Mouse (Mus musculus) 3T3-L1 (cell line): Measurements from ENCODE around the gene Rft1.

Experiments used
- DNase-seq: peaks from one replicate; pipeline ENCODE4 v3.0.0-alpha.2; 2015; ENCODE audit warnings: low read depth, low spot score

The Rft1 gene

DNA sequence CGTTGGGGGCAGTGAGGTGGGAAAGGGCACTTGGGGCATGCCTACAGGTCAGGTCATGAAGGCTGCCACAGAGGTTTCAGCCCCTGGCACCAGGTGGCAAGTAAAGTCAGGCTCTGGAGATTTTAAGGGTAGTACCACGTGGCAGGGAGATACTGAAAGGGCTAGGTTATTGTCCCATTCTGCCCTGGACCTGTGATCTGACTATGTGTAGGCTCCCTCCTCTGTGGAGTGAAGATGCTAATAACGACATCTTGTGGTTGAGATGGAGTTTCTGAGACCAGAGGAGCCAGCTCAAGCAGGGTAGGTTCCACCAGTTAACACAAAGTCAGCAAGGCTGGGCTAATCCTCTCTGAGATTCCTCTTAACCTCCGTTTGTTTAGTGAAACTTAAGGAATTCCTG lies 24.3 kb upstream of the Rft1 start:
- no peak for DNase-seq

DNA sequence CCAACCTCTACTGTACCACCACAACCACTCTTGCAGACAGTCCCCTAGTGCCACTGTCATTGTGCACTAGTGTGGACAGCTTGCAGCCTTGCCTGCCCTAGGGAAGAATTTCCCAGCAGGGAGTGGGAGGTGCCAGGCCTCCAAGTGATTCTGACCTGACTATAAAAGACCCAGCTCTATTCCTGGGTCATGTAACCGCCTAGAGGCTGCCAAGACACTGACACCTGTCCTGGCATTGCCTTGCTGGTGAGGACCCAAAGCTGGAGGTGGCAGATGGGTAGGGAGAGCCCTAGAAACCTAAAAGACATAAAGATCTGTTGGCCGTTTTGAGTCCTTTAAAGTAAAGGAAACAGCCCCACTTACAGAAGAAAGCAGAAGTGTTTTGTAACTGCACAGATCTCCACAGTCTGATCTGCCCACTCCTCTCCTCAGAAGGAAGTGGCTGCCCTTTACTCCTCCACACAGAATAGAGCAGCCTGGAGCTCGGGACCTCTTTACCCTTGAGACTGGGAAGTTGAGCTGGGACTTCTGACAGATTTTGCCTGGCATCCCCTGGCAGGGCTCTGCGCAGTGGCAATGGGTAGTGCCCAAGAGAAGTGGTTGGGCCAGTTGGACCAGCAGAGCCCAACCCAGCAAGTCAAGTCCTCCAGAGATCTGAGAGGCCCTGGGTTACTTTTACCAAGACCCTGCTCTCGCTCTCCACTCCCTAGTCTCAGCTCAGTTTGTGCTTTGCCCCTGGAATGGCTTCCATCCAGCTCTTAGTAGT lies 23.2 kb upstream of the Rft1 start:
- DNase-seq, result no peak

DNA sequence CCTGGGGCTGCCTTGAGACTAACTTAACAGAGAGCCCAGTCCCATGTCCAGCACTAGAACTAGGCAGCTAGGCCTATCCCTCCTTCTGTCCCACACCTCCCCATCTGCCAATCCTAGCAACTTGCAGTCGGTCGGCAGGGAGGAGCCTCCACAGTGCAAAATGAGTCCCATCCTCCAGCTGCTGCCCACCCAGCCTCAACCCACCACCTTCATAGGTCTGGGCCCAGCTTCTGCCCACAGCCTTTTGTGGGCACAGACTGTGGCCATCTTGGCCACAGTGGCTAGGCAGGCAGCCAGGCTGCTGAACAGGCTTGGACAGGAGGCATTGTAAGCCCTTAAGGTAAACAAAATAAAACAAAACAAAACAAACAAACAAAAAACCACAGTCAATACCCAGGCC lies 22.3 kb upstream of the Rft1 start:
- no peak for DNase-seq

DNA sequence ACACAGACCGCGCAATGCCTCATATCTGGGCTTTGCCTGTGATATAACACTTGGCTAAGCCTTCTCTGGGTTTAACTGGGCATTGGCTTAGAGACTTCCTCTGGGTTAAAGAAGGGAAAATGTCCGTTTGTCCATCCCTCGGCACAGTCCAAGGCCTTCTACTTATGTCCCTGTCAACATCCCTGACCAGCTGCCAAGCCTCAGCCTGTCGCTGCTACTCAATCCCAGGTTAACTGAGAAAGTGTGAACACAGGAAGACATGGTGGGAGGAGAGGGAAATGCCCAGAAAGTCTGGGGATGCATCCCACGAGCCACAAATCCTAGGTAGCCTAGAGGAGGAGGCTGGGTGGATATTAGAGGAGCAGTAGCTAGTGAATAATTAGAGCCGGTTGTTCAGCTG lies 20.5 kb upstream of the Rft1 start:
- DNase-seq, result no peak

DNA sequence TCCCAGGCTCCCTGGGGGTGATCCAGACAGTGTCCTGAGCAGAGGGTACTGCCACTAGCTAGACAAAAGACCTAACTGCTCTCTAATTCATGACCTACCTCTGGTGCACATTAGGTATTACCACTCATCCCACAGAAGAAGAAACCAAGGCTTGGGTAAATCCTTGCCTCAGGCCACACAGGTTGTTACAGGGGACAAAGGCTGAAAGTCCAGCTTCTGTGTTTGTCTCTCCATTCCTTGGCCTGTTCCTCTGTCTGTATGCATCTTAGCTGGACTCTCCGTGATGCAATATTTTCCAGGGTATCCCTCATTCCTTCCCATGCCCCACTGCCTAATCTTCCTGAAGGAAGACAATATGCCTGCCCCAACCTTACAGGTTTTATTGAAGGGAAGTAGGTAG lies 19.7 kb upstream of the Rft1 start:
- no peak for DNase-seq

DNA sequence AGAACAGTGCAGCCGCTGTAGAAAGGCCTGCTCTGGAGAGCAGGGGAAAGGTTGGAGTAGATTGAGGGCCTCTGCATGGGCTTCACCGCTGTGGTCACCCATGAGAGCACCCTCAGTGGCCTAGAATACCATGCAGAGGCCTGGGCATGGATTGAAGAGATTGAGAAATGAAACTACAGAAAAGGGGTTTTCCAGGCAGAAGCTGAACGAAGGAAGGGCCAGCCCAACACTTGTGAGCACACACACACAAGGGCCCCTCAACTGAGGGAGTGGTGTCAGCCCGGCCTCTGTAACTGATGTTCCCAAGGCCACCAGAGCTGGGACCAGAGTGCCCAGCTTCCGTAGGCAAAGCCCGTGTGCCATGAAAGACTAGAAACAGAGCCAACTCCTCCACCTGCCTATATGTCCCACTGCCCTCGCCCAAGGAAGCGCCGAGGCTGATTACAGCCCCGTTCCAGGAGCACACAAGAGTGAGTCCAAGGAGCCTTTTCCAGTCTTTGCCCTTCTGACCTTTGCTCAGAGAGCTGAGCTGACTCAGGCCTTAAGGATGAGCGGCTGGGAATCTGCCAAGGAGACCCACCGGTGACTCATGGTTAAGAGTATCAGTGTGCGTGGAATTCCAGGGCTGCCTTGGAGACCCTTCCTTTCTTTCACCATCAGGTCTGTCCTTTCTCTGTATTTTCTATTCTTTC lies 18.8 kb upstream of the Rft1 start:
- DNase-seq, result peak; percentile 82

DNA sequence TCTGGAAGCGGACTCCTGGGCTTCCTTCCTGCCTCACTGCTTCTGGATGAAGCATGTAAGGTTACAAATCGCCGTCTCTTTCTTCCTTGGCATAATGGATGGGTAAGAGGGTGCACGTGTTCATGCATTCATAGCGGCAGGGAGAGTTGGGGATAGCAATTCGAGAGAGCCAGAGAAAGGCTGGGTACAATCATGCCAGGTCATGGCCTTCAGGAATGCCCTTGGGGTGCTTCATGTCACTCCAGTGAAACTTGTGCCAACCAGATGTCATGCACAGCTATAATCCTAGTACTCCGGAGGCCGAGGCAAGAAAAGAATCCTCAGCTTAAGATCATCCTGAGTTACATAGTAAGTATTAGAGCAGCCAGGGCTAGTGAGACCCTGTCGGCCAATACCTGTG lies 17.7 kb upstream of the Rft1 start:
- DNase-seq, result no peak

DNA sequence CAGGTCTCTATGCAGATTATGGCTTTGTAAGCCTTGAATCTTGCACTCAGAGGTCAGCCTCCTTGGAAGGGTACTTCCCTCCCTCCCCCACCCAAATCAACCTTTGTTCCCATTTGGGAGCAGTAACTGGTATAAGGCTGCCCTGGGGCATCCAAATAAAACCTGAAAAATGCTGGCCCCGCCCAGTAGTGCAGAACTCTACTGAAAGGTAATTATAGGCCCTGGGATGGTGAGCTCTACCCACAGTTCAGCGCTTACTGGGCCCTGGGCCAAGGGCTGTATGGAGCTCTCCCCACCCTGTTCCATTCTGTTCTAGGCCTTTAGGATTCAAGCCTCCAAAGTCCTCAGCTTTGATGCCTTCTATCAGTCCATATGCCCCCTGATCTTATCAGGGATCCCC lies 17.1 kb upstream of the Rft1 start:
- peak; percentile 41 for DNase-seq

DNA sequence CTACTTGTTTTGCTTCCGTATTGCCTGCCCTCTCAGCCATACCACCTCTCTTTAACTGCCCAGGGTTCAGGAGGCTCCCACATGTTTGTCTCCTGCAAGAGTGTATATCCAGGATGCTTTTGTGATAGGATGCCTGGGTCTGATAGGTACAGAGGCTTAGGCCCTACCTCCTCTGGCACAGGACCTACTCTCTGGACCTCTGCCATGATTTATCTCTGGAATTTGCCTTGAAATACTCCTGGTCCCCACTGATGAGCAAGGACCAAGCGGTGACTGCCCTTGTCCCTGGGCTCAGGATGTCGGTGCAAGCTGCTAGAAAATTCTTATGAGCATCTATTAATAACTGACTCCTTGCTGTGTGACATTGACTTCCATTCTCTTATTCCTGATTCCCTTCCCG lies 16.2 kb upstream of the Rft1 start:
- DNase-seq, result peak; percentile 40

DNA sequence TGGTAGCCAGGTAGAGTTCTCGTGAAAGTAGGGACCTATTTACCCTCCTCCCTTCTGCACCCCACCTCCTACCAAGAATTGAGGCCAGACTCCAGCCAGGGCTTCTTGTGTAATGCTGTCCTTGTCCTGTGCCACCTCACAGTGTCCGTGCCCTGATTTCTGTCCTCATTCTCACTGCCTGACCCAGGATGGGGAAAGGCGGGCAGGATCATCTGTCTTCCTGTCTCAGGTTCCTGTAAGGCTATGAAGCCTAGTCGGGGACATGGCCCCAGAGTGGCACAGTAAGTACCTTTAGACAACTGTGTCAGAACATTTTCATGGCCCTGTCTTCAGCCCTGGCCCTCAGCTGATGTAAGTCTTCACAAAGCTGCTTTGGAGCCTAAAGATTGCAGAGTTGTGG lies 15.5 kb upstream of the Rft1 start:
- DNase-seq, result no peak

DNA sequence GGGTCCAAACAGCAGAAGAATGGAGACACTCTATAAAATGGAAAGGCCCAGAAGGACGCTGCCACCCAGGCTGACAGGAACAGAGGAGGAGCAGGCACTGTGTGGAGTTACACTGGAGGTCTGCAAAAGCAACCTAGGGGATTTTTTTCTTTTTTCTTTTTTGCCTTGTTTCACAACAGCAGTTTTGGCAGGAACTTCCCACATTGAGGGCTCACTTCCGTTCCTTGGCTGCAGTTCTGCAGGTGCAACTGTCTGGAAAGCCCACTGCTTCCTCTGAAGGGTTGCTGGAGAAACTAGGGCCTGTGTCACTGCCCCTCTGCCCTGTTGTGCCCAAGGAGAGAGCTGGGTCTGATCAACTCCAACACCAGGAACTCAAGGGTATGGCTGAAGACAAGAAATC lies 12.4 kb upstream of the Rft1 start:
- DNase-seq, result no peak

DNA sequence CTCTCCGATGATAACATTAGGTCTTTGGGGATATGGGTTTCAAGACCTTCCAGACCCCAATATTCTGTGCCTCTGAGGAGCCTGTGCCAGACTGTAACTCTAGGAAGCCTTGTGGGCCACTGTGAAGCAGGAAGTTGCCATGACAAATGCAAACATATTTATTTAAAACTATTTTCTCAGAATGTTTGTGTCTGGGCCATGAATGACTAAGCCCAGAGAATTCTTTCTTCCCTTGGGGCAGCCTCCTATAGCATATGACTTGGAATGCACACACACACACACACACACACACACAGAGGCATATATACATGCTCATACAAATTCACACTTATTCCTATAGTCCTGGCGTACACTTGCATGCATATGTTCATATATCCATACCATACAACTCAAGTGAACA lies 10.1 kb upstream of the Rft1 start:
- DNase-seq, result peak; percentile 68

DNA sequence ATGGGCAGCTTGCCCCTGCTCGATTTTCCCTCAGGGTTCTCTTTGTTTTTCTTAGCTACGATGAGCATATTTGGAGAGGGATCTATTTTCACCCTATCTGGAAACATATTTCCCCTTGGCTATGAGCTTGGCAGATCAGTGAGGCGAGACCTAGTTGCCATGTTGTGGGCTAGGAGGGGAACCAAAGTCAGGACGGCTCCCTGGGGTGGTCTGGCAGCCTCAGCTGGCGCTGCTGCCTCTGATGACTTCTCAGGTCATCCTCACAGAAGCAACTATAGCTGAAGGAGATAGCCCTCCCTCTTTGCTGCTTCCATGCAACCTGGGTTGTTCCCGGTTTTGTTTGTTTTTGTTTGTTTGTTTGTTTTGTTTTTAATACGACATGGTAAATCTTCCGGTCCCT lies 9.1 kb upstream of the Rft1 start:
- no peak for DNase-seq

DNA sequence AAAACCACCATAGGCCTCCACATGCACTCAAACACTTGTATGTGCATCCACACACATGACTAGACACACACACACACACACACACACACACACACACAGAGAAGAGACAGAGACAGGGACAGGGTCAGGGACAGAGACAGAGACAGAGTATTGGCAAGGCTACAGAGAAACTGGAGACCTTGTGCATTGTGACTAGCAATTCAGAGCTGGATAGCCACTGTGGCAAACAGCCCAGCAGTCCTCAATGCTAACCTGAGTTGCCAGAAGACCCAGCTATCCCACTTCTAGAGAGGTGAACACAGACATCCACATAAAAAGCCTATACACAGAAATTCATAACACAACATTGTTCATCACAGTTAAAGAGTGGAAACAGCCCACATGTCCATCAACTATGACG lies 7.7 kb upstream of the Rft1 start:
- DNase-seq, result no peak

DNA sequence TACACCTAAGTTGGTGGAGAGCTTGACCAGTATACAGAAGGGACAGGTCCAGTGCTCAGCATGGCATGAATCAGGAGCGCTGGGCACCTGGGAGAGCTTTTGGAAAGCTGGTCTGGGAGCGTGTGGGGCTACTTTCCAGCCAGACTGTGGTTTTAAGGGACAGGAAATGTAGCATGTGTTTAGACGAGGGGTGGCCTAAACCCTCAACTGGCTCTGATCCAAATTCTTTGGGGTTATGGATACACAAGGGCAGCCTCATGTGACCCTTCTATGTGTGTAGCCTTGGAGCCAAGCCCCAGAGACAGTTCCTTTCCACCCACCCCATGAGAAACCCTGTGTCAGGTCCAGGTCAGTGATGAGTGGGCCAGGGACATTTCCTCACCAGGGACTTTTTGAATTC lies 5.7 kb upstream of the Rft1 start:
- DNase-seq, result peak; percentile 53

DNA sequence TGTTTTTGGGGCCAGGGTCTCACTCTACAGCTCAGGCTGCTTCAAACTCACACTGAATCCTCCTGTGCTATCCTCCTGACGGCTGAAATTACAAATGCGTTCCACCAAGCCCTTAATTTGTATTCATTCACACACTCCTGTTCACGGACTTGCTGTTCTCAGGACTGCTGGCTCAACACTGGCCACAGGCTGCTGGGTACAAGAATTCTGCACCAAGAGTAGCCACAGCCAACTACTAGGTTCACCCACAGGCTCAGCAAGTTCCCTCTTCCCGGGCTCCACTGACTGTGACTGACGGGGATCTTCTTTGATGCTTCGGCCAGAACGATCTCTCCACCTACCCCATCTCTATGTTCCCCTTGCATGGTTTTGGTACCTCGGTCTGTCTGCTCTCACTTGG lies 4.4 kb upstream of the Rft1 start:
- DNase-seq, result no peak

DNA sequence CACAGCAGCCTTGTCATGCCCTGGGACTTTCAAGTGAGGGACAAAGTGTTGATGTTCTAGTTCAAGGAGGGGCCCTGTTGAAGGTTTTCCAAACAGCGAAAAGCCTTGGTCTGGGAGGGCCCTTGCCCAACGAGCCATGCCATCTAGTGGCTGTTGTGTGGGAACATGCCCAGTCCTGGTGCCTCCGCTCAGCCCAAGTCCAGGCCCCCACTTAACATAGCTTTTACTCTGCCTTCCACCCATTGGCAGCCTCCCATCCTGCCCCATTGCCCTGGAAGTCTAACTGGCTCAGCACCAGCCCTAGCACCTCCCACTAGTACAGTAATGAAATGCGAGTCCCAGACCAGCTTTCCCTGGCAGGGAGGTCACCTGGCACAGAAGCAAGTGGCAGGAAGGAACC lies 3.2 kb upstream of the Rft1 start:
- DNase-seq, result peak; percentile 80

DNA sequence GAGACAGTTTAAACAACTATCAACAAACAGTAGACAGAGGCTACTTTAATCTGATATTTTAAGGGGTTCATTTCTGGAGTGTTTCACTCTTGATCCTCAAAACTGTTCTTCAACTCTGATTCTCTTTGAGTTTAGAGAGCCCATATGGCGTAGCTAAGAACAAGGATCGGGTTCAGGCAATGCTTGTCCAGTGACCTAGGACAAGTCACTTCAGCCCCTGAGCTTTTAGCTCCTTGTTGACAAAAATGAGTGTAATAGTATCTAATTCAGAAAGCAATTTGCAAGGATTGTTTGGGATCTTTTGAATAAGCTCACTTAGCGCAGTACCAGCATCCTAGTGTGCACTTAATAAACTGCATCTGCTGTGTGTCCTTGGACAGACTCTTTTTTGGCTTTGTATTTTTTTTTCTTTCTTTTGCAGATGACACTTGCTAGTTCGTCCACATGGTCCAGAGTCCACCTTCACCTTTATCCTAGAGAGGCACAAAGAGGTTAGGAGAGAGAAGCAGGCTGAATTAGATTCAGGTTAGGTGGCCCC lies 600 bp downstream of the Rft1 start:
- no peak for DNase-seq

DNA sequence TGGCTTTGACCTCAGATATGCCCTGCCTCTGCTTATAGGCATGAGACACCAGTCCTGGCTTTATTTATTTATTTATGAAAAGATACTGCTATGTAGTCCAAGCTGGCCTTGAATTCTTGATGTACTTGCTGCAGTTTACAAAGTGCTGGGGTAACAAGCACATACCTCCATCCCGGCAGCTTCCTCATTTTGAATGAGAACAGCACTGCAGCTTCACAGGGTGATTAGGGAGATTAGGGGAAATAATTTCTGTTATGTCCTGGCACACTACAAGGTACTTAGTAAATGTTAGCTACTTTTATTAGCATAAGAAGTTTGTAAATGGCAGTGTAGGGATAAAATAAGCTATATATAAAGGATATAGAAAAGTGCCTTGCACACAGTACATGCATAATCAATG lies 1.4 kb downstream of the Rft1 start:
- no peak for DNase-seq

DNA sequence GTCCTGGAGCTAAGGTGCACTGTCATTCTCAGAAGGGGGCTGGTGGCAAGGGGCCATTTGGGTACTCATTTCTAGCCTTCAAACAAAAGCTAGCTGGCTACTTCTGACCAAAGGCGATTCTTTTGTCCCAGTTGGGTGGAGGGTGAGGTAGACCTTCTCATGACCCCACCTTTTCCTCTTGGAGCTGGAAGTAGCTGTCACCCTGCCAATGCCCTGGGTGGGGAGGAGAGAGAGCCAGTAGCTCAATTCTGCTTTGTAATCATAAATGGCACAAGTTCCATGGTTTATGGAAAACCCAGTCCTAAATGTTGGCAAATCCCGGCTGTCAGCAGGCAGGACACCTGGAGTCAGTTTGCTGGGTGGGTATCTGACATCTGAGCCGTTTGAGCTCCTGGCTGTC lies 11.9 kb downstream of the Rft1 start:
- no peak for DNase-seq

DNA sequence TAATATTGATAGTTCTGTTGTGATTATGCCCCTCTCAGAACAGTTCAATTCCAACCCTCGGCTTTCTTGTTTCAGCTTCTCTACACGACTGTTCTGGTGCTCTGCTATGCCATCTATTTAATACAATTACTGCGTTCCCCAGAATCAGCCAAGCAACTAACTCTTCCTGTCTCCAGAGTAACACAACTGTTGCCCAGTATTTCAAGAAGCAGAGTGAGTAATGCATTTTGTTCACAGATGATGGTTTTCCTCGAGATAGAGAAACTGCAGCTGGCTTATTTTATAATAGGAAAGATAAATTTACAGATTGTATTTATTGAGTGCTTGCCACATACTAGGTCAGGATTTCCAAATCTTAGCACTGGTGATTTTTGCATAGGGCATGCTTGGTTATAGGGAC lies 12.4 kb downstream of the Rft1 start:
- no peak for DNase-seq

DNA sequence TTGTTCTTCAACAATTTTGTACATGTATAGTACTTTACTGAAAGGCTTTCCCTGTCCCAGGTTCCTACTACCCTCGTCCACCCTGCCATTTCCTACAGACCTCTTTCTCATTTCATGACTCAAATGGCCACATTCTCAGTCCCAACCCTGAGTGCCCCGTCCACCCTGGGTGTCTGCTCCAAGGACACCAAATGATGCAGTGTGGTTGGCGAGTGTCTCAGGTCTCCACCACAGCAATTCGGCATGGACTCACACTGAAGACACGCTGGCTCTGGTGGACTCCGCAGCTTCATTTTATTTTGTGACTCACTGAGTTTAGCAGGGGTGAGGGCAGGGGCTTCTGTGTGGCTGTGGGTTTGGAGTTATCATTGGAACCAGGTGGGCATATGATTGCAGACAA lies 16.0 kb downstream of the Rft1 start:
- no peak for DNase-seq
